Mouse (Mus musculus) right cerebral cortex, postnatal 4 days (tissue): ENCODE data around the gene Dnah14.

ENCODE experiments used
- DNase-seq: peaks from one replicate; pipeline ENCODE4 v3.0.0-alpha.2; 2022

Dnah14 gene

DNA sequence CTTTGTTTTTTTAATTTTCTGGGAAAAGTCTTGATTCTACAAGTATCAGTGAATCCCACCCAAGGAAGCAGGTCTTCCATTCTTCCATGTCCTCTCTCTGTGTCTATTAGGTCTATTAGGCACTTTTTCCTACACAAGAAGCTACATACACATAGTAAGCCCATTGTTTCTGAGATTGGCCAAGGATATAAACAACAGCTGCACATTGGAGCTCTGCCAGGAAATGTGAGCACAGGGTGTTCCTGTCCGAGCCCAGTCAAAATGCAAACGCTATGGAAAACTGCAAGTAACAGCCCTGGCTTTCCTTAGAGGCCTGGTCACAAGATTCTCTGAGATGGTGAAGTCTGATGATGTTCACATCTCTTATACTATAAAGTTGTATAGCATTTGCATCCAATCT, 217.2 kb downstream of the Dnah14 start:
- no peak for DNase-seq

DNA sequence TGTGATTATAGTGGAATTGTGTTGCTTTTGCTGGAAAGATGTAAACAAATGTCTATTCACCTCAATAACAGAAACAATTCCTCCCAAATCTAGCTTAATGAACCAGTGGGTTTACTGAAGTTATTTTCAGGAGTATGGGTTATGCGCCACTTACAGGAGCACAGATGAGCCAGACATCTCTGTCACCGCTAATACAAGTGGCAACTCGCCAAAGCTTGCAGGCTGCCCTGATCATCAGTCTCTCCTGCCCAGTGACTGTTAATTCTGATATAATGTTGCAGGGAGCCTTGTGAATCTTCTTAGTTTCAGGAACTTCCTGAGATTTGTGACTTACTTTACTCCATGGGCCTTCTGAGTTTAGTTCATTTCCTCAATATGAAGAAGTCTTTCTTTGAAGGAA, 223.6 kb downstream of the Dnah14 start:
- no peak for DNase-seq

DNA sequence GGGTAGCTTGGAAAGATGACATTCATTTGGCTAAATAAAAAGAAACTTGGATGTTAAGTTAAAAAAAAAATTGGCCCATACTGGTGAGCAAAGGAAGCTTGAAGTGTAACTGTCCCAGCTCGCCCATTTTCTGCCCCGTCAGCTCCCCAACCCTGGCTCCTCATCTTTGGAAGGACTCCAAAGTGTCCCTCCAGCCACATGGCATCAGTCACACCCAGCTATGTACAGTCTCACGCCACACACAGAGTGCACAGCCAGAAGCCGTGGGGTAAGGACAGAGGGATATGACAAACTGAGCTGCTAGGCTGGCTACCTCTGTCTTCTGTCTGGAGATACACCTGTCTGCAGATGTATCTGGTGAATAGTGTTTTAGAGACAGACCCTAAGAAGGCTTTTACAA, 224.3 kb downstream of the Dnah14 start:
- DNase-seq: no peak

DNA sequence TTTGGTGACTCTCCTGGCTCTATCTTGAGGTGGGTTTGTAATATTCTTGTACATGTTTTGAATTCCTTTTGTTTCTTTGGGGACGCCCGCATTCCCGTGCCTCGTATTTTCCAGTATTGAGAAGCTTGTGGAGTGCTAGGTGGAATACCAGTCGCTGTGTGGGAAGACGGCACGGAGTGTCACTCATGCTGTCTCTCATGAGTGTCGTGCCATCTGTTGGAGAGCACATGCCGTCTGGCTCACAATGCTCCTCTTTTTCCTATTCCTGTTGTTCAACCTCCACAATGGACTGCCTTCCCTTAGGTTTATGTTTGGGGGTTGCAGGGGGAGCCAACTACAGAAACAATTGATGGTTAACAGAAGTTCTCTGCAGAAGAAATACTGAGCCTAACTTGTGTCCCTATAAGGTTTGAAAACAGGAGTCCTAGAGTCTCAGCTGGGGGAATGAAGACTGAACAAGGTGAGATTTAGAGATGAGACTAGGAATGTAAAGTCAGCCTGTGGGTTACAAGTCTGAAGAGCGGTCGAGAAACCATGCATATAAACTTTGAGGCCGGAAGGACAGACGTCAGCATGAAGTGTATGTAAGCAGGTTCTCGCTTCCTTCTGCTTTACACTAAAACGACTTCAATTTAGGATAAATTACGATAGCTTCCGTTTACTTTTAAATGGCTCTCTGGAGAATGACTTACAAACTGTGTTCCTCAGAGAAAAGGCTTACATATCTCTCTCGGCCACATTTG, 235.3 kb downstream of the Dnah14 start:
- no peak for DNase-seq

DNA sequence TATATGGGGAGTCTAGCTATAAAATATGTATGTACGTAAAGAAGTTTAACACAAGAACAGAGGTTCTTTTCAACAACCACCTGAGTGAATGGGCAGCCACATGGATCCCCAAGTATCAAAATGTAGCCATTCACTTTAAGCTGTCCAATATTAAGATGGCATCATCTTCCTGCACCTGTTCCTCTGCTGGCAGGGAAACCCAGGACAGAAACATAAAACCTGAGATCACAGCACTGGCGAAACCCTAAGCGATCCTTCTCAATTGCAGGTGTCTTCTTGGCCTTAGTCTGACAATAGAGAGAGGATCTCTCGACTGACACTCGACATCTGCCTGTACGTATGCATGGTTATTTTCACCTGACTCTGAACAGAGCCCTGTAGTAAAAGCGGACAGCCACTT, 250.4 kb downstream of the Dnah14 start:
- DNase-seq: no peak

DNA sequence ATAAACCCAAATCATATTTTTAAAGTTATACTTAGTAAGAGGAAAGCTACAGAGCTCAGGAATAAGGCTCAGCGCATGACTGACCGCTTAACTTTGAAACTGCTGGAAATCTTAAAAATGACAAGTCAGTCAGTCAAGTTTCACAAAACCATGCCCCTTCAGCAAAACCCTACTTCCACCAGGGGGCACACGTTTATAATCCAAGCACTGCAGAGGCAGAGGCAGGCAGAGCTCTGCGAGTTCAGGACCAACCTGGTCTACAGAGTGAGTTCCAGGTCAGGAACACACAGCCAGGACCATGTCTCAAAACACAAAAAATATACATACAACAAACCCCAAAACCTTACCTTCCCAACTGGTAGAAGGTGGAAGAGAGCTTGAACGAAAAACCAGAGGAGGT, 252.0 kb downstream of the Dnah14 start:
- no peak for DNase-seq

DNA sequence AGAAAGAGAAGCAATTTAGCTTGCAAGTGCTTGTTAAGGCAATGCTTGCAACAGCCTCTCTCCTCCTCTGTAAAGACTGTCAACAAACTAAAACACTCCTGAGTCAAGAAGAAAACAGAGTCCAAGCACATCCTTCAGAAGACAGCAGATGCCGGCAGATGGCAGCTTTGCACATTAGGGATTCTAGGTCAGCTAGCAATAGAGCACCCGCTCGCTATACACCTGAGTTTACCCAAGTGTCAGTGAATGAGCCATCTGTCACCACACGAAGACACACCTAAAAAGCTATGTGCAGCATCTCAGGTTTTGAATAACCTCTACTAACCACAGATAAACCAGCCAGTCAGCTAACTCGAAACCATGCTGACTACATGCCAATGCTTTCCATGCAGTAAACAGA, 256.4 kb downstream of the Dnah14 start:
- no peak for DNase-seq

DNA sequence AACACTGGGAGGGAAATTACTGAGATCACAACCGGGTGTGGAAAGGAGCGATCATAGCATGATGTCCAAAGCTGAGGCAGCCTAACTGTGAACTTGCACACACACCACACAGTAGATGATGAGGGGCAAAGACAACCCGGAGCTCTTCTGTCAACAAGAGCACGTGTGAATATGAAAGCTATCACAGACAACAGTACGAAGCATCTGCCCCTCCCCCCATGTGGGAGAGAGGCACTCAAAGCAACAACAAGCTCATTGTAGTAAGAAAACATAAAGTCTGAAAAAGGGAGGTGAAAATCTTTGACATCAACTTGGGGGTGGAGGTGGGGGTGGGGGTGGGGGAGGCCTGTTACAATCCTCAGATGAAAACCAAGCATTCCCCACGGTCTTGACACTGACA, 256.8 kb downstream of the Dnah14 start:
- DNase-seq: no peak

DNA sequence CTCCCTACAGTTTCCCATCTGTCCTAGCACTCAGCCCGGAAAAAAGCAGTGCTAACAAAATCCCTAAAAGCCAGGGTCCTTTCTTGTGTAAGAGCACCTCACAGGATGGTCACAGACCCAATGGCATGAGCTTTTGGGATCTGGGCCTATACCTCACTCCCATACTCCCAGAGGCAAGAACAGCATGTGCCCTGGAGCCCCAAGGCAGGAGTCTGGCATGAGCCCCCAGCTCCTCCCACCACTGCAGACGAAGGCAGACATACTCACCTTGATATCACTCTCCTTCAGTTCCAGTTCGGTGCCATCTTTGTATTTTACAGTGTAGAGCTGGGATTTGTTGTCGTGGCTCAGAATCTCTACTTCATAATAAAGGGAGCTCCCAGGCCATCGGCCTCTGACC, 261.8 kb downstream of the Dnah14 start:
- no peak for DNase-seq

DNA sequence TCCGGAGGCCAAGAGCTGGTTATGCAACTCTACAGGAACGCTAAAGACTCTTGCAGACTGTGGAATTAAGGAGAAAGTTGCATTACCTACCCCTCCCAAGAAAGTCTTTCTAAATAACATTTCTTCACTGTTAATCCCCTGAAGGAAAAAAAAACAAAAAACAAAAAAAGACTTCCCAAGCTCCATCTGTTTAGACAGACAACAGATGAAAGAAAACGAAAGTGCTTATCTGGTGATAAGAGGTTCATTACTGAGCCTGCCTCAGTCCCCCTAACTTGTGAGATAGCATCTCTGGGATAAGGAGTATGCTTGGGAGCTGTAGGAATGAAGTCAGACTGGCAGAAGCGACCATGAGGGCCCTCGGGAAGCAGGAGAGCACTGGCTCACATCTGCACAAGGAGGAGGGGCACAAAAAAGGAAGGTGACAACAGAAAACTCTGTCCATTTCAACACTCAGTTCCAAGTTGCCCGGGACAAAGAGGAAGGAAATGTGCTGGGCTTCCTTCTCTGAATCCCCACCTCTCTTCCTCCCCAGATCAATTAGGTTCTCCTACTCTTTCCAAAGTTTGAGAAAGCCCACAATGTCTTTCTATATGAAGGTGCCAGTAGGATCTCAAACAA, 263.5 kb downstream of the Dnah14 start:
- DNase-seq: no peak

DNA sequence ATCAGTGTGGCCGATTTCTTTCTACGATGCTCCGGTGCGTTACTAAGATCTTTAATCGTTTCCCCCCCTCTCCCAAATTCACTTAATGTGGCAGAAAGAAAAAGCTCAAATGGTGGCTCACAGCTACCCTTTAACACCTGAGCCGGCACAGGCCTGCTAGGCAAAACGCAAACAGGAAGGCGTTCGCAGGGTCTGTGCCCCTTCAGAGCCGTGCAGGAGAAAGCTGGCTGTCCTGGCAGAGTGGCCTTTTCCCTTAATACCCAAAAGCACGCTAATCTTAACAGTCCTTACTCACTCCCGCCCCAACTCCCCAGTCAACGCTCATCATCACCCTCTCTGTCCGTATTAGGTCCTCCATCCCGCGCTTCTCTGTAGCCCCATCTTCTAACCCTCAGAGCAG, 265.0 kb downstream of the Dnah14 start:
- no peak for DNase-seq

DNA sequence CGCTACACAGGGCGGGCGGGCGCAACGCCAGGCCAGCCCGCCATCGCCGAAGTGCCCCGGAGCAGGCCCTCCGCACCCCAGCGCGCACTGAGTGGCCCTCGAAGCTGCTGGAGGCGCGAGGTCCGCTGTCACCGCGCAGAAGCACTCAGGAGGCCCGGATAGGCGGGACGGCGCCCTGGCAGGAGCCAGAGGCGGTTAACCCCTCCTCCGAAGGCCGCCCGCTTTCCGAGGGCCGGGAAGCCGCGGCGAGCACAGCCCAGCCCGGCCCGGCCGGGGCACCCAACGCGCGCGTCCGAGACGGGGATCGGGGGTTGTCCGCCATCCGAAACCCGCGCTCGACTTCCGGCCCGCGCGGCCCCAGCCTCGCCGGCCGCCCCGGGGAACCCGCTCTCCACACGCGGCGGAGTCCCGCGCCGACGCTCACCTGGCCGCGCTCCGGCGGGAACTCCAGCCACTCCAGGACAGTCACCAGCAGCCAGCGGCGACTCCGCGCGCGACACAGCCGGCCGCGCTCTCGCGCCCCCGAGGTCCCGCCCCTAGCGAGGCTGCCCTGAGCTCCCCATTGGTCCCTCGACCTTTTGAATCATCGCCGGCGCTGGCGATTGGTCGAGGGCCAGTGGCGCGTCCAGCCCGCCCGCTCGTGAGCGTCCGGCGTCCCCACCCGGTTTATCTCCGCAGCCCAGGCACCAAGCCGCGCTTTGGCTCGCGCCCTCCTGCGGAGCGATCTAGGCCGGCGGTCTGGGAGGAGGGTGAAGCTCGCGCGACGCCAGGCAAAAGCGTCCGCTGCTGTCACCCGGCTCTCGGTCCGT, 265.7 kb downstream of the Dnah14 start:
- DNase-seq: peak; percentile 91

DNA sequence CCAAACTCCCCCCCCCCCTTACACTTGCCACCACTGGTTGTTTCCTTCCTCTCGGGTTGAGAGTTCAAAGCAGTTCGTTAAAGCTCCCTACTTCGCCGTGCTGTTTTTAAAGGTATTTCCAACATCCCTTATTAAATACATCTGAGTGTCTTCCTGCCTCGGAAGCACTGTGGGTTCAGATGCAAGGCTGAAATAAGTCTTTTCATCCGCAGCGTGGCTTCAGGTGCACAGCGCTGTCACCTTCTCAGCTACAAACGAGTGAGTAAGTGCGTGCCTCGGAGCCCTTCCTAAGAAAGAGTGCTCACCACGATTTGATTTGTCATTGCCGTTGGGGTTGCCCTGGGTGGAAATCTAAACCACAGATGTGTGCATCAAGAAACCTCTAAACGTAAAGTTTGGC, 266.4 kb downstream of the Dnah14 start, which contains the start of gene Lbr:
Gene Lbr (minus strand): TSS at position 266 of the 400 bp plus-strand sequence.
- no peak for DNase-seq

DNA sequence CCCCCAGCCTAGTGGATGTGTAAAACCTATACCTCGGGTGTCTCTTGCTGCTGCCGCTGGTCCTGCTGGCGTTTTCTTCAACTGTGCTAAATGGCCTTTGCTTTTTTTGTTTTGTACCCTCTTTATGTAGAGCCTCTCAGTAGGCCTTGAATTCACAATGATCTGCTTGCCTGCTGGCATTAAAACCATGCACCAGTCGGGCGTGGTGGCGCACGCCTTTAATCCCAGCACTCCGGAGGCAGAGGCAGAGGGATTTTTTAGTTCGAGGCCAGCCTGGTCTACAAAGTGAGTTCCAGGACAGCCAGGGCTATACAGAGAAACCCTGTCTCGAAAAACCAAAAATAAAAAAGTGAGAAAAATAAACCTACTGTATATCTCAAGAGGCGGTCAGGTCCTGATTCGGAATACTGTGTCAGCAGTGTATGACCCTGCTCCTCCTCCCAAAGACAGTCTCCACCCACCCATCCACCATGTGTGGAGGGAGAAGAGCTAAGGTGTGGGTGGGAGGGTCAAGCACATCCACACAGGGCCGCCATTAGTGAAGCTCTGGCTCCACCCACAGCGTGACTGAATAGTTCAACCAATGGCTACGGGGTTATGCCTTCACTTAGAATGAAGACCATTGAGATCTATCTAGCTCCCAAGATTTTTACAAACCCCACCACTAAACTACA, 268.7 kb downstream of the Dnah14 start:
- DNase-seq: no peak

DNA sequence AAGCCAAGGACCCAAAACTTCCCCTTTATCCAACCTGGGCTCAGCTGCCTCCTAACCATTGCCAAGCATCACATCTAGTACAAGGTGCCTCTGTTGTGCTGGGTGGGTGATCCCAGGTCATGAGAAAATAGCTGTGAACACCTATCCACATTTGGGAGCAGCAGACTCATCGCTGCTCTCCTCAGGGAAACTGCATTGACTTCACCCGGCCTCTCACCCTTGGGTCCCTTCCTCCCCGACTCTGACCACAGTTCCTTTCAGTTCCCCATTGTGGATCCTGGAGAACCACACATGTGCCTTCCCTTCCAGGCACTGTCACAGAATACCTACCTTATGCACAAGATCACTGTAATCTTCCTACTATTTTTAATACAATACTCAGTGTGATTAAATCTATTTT, 269.4 kb downstream of the Dnah14 start:
- DNase-seq: no peak

DNA sequence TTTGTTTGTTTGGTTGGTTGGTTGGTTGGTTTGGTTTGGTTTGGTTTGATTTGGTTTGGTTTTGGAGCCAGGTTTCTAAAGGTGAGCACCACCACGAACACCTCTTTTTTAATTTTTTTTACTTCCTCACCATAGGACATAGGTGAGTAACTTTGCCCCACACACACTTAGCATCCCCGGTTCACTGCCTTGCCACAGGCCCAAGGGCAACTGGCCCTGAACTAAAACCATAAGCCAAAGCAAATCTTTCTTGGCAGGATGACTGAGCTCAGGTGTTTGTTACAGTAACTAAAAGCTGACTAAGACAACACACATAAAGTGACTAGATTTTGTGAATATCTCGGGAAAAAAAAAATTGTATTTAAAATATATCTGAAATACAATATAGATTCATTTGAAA, 271.0 kb downstream of the Dnah14 start:
- DNase-seq: no peak

DNA sequence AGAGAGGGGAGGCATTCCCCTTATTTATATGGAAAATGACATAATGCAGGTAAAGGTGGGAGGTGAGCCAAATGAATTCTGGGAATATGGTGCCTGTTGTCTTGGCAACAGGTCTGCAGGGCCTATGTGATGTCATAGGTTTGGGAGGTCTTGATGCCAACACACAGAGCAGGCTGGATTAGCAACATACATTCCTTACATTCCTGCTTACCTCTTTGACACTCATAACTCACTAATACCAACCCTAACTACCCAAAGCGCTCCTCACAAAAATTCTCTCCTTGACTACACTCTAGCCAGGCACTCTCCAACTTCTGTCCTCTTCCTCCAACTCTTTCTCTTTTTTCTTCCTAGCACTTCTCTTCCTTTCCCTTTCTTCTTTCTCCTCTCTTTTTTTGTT, 271.9 kb downstream of the Dnah14 start:
- DNase-seq: no peak

DNA sequence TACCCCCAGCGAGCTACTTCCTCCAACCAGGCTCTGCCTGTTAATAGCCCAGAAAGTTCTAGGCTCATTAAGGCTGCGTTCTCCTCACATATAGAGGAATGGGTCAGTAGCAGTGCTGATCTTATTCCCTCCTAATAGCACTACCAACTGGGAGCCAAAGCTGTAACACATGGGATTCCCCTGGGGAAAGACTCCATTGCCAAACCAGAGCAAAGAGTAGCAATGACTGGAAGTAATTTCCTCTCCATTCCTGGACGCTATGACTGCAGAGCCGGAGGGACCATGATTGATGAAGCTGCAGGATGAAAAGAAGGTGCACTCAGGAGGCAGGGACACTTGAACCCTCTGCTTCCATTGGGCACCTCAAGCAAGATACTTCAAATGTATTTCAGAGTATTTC, 274.1 kb downstream of the Dnah14 start:
- no peak for DNase-seq

DNA sequence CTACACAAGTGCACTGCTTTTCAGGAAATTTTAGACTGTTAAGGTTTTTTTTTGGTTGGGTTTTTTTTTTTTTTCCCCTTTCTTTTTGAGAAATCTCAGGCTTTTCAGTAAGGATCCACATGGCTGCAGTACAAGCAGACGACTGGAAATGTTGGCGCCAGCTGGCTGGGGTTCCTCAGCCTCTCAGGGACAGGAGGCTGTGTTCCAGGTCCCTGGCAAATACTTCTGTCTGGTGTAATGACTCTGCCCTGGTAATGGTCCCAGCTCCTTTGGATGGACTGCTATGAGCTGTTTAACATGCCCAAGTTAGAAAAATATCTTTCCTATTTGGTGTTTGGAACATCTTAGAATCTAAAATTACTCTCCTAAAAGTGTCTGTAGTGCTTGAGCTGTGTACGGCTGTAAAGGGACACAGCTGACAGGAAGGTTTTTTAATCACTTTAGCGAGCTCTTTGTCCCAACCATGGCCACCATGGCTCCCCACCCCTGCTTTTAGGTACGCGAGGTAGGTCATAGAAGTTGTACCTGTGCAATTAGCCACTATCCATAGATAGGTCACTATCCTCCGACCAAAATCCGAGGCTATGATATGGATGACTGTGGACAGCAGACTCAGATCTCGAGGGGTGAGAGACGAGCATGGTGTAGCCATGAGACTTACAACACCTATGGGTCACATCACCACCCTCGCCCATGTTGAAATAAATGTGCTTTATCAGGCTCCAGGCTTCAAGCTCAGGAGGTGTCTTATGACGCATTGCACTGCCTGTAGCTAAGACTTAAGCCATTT, 275.4 kb downstream of the Dnah14 start:
- DNase-seq: peak; percentile 73

DNA sequence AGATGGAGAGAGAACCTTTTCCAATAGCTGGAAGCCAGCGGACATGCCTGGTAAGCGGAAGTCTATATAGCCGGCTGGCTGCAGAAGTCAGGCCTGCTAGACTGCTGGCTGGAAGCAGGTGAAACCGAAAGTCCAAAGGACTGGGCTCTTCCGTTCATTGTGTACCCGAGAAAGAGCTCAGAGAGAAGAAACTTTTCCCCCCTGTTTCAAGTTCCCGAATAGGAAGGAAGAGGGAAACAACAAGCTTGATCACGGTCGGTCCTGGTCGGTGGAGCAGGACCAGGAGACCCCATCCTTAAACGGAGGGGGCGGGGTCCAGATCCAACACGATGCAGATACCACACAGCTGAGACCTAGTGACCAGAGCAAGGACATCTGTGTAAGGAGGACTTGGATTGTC, 276.1 kb downstream of the Dnah14 start:
- no peak for DNase-seq

DNA sequence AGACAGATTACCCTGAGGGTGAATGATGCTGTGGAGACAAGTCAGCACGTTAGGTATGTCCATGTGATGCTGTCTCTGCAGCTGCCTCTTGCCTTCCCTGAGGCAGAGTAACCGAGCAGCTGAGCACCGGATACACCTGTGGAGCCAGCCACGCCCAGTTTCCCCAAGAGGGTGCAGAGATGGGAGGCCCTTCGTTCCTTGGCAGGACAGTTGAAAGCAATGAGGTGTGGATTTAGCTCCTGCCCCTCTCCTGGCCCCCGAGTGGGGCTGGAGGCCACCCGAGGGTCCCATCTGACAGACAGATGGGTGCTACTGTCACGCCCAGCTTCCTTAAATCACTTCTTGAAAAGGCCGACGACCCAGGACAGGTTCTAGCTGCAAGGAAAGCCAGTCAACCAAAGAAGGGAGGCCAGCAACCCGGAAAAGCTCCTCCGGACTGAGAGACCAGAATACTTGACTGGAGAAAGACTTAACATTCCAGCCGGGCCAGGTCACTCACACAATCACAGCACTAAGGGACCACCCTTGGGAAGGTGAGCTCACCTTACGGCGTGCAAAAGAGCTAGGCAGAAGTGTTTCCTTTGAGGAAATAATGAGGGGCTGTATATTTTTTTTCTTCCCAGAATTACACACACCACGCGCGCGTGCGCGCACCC, 276.9 kb downstream of the Dnah14 start:
- no peak for DNase-seq

DNA sequence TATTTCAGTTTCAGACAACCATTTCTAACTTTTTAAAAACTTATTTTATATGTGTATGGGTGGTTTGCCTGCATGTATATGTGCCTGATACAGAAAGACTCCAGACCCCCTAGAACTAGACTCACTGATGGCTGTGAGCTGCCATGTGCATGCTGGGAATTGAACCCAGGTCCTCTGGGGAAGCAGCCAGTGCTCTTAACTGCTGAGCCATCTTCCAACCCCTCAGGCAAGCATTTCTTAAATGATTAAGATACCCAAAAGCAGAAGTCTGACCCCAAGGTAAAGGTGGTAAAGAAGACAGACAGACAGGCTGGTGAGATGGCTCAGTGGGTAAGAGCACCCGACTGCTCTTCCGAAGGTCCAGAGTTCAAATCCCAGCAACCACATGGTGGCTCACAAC, 278.5 kb downstream of the Dnah14 start:
- DNase-seq: no peak
